Mouse (Mus musculus): ENCODE measurements around the gene Arhgap42.

DNA sequence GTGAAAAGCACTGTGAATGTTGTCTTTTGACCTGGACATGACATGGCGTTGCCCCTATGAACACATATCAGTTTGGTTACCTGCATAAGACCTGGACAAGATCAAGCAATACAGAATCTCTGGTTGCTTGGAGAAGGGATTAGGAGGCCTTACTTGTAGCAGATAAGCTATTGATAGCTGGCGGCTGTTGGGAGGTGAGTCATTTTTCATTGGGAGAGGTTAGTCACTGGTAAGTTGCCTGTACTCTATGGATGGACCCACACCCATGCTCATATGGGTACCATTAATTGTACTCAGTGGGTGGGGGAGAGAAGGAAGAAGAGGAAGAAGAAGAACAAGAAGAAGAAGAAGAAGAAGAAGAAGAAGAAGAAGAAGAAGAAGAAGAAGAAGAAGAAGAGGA, 23.6 kb upstream of the Arhgap42 start:
- TF ChIP-seq POLR2A (IDR thresholded peaks at IDR 0.05; ENCODE audit: low read depth, low read length): no peak
- no peak for TF ChIP-seq CTCF (conservative IDR thresholded peaks at IDR 0.05; ENCODE audit: insufficient read depth, insufficient read length, low read depth, low read length)
